Mouse (Mus musculus) left cerebral cortex, adult 11 months (tissue): ENCODE measurements around the gene Med20.
"Not testable (repeated sequence)": the region's sequence is repeated elsewhere in the genome, so short reads cannot be mapped to it uniquely, and the experiment has no call there.

Source experiments
- DNase-seq: peaks from one replicate; pipeline ENCODE4 v3.0.0; 2022; ENCODE audit warnings: low spot score

The Med20 gene

GRCm38 (mm10) chr17:47628851-47629676, 17.7 kb downstream of the Med20 start:
- peak; percentile 88 for DNase-seq

GRCm38 (mm10) chr17:47629717-47630677, 18.6 kb downstream of the Med20 start:
- peak; percentile 30 for DNase-seq

GRCm38 (mm10) chr17:47630678-47631065, 19.3 kb downstream of the Med20 start, which contains the start of gene Usp49:
Gene Usp49 (plus strand): TSS chr17:47630690.
- DNase-seq = no peak

DNA sequence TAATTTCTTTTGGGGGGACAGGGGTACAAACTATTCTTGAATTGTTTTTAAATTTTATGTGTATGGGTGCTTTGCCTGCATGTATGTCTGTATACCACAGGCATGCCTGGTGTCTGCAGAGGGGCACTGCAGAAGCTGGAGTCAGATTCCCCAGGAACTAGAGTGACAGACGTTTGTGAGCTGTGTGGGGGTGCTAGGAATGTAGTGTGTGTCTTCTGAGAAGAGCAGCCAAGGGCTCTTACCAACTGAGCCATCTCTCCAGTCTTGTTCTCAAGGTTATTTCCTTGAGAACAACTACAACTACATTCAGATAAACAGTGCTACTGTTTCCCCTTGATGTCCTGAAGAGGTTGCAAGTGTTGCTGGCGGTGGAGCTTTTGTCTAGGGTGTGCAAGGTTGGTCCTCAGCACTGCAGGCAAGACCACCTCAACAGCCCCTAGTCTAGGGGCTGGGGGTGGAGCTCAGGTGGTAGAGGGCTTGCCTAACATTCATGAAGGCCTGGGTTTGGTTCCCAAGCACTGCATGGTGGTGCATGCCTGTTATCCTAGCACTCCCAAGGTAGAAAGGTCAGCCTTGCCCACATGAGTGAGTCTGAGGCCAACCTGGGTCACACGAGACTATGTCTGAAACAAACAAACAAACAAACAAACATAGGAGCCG, 20.9 kb downstream of the Med20 start:
- DNase-seq = no peak

- DNase-seq = no peak
Observed at GRCm38 (mm10) chr17:47633999-47634770, 22.8 kb downstream of the Med20 start.

DNA sequence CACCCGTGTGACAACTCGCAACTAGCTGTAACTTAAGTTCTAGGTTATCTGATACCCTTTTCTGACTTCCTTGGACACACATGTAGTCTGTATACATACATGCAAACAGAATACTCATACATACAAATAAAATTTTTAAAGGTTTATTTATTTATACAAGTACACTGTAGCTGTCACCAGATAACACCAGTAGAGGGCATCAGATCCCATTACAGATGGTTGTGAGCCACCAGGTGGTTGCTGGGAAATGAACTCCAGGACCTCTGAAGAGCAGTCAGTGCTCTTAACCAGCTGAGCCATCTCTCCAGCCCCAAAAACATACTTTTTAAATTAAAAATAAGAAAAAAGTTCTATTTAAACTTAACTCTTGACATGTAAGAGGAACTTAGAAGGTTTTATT, 31.6 kb downstream of the Med20 start:
- no peak for DNase-seq

GRCm38 (mm10) chr17:47646683-47647082, 35.3 kb downstream of the Med20 start:
- DNase-seq = peak; percentile 51

DNA sequence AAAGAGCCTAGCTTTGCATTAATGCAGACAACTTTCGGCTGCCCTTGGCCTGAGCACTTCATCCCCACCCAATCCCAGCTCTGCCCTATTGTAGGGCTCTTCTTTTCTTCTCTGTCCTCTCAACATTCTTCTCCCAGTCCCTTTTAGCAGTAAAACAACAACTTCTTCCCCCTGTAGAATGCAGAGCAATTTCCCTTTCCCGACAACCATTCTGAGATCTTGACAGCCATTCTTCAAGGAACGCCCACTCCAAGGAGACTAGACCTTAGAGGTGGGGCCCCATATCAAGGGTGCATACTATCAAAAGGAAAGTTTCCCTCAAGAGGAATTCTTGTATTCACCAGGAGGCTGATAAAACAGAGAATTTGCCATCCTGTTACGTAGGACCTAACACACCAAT, 37.6 kb downstream of the Med20 start:
- no peak for DNase-seq

GRCm38 (mm10) chr17:47651953-47652352, 40.6 kb downstream of the Med20 start:
- no peak for DNase-seq

- DNase-seq = not testable (repeated sequence)
Observed at GRCm38 (mm10) chr17:47654346-47654745, 43.0 kb downstream of the Med20 start.

DNA sequence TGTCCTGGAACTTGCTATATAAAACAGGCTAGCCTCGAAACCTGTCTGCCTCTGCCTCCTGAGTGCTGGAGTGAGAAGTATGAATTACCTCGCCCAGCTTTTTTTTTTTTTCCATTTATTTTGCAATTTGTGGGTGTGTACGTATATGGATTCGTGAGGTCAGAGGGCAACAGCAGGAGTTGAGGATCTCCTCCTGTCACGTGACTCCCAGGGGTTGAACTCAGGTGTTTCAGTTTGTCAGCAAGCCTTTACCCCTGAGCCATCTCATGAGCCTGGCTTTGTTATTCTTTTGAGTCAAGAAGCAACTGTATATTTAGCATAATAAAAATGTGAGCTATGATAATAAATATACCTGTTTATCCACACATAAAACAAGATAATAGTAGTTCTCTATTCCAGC, 44.3 kb downstream of the Med20 start:
- no peak for DNase-seq

DNA sequence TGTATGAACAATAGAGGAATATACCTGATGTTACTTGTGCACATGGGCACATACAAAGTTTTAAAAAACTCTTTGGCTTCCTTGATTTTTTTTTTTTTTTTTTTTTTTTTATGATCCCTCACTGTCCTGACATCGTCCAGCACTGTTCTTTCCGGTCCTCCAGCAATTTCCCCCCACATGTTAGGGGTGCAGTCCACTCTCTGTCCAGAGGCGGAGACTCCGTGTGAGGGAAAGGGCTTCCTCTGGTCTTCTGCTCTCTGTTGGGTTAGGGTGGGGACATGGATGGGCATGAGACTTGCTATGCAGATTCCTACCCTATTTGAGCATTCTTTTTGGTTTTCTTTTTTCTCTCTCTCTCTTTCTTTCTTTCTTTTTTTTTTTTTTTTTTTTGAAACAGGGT, 46.5 kb downstream of the Med20 start:
- no peak for DNase-seq

DNA sequence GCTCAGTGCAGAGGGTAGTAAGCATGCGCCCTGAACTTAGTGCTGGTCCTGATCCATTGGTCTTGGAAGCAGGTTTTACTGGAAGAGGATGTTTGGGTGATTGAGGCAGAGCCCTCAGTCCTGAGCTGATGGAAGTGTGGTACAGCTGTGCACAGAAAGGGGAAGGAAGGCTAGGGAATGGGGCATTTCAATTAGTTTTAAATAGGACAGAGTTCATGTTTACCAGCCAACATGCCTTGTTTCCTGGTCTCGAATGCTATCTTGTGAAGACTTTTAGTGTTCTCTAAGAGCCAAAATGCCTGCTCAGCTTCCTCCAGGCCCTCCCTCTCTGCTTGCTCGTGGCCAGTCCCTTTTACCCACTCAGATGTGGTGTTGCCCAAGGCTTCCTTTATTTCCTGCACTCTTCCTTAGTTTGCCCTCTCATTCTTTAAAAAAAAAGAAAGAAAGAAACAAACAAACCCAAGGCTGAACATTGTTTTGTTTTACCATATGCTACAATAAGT, 47.4 kb downstream of the Med20 start:
- DNase-seq = no peak

GRCm38 (mm10) chr17:47663009-47663713, 51.8 kb downstream of the Med20 start:
- DNase-seq = no peak

- DNase-seq = no peak
Observed at GRCm38 (mm10) chr17:47664474-47664873, 53.1 kb downstream of the Med20 start.

- DNase-seq = no peak
Observed at GRCm38 (mm10) chr17:47669166-47669565, 57.8 kb downstream of the Med20 start.

- DNase-seq = no peak
Observed at GRCm38 (mm10) chr17:47671988-47672310, 60.6 kb downstream of the Med20 start.

- DNase-seq = no peak
Observed at GRCm38 (mm10) chr17:47672311-47673111, 61.1 kb downstream of the Med20 start.
